Mouse (Mus musculus) G1E (cell line): ENCODE results near the gene Zfp9.

Experiments used
- CTCF ChIP-seq: IDR thresholded peaks from 2 replicates; pipeline ENCODE4 v1.5.1; 2012; ENCODE audit warnings: low read depth, low read length, inconsistent platforms, mixed read lengths
- GATA1 ChIP-seq: IDR thresholded peaks from 2 replicates; pipeline ENCODE4 v1.6.1; 2012; ENCODE audit warnings: borderline replicate concordance, low read length, inconsistent platforms, mixed read lengths
- GATA2 ChIP-seq: IDR thresholded peaks from 2 replicates; pipeline ENCODE4 v1.6.1; 2012; ENCODE audit warnings: low read depth, low read length, inconsistent platforms, borderline replicate concordance
- POLR2AphosphoS5 ChIP-seq: IDR thresholded peaks from 2 replicates; pipeline ENCODE4 v1.6.1; 2012; ENCODE audit warnings: low read depth, low read length, inconsistent platforms; ENCODE audit not compliant: insufficient replicate concordance
- TAL1 ChIP-seq: conservative IDR thresholded peaks from 2 replicates; pipeline ENCODE4 v1.6.1; 2012; ENCODE audit warnings: low read depth, low read length, inconsistent platforms, mixed read lengths

DNA sequence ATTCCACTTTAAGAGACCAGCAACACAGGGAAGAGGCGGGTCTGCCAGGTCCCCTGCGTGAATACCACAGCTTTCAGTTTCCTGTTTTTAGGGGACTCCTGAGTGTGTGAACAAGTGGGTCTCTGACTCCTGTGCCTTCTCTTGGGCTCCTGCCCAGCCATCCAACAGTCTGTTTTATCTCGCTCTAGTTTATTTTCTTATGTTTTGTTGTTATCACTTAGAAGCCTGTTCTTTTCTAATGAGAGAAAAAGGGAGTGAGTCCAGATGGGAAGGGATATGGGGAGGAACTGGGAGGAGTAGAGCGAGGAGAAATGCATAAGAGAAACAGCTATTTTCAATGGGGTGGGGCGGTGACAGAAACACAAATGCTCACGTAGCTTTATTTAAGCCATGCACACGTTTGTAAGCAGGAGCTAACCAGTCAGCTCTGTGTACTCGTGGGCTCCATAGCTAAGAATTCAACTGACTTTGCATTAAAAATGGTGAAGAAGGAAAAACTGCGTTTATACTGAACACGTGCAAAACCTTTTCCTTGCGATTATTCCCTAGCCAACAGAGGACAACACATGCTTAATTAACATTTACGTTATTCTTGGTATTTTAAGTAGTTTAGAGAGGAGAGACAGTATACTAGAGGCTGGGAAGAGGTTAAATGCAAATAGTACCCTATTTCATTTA lies 34.4 kb upstream of the Zfp9 start:
- TF ChIP-seq POLR2AphosphoS5 (no peak), CTCF (no peak), GATA1 (no peak), GATA2 (no peak), TAL1 (no peak)
